Comparison of ENCODE assay signal across 8 mouse cellular contexts in genomic region chr7:83584639-83585471, GRCm38 (mm10). TPM values are rescaled to one million over a fixed set of nuclear protein-coding genes. Genes with fewer than 3 reads are reported as not detected.
DNase-seq lines count a peak whose midpoint lies in the region; ATAC-seq and TF ChIP-seq lines count a peak whose summit lies in the region.

Gene Tmc3 (plus strand): TSS chr7:83584927.

- no peaks in the 10 kb centered on the region for H3K4me1 ChIP-seq in kidney, postnatal 0 days (replicated peaks; ENCODE audit: insufficient read depth, low read length)
- peaks cover 14% of the 10 kb centered on the region for H3K4me1 ChIP-seq in limb, embryonic 13.5 days

- no peak within 1 kb of the TSS for H3K9ac ChIP-seq in kidney, postnatal 0 days (ENCODE audit: low read depth, low read length)
- H3K9ac ChIP-seq in limb, embryonic 13.5 days = no peak within 1 kb of the TSS

- H3K27ac ChIP-seq in kidney, postnatal 0 days = no peak within 1 kb of the TSS
- peak within 1 kb of the TSS; percentile 28; the same call in 1 of the 2 replicates for H3K27ac ChIP-seq in limb, embryonic 13.5 days

- H3K9me3 ChIP-seq in kidney, postnatal 0 days (replicated peaks; ENCODE audit: low read length) = no peaks in the 10 kb centered on the region
- H3K9me3 ChIP-seq in limb, embryonic 13.5 days = no peaks in the 10 kb centered on the region

- H3K36me3 ChIP-seq in kidney, postnatal 0 days (ENCODE audit: insufficient read depth, low read length) = no peaks in the 10 kb centered on the region
- H3K36me3 ChIP-seq in limb, embryonic 13.5 days = no peaks in the 10 kb centered on the region

- 30% methylated on average over 11 of the region's 11 CpGs for WGBS in kidney, postnatal 0 days
- WGBS in limb, embryonic 13.5 days = 30% methylated on average over 11 of the region's 11 CpGs

- no peak within 1 kb of the TSS for H3K4me3 ChIP-seq in kidney, postnatal 0 days (replicated peaks; ENCODE audit: low read depth, low read length)
- no peak within 1 kb of the TSS for H3K4me3 ChIP-seq in limb, embryonic 13.5 days

- DNase-seq in lung, postnatal 10 days = peak; percentile 36
- no peak for DNase-seq in lung, adult 18-20 months
- DNase-seq in cerebellum, postnatal 10 days = peak; percentile 81 to 85
- peak; percentile 59 for DNase-seq in gonadal fat pad, adult 2 months (ENCODE audit: low read depth)
- DNase-seq in kidney, postnatal 0 days (ENCODE audit: low spot score) = peak; percentile 59
- peak; percentile 62 for DNase-seq in right cerebral cortex, adult 18-20 months
- no peak for DNase-seq in thymus, postnatal 10 days (ENCODE audit: low spot score in 2 of 2)

- H3K27me3 ChIP-seq in kidney, postnatal 0 days (ENCODE audit: insufficient read depth, low read length) = no peaks in the 10 kb centered on the region
- no peaks in the 10 kb centered on the region for H3K27me3 ChIP-seq in limb, embryonic 13.5 days

- ATAC-seq in kidney, postnatal 0 days (replicated peaks; ENCODE audit: low FRiP score, low read depth) = no peak
- peak; percentile 40; the same call in 1 of the 2 replicates for ATAC-seq in limb, embryonic 13.5 days (ENCODE audit: low FRiP score, low read depth)

- no peak for TF ChIP-seq CTCF in kidney, postnatal 0 days (IDR thresholded peaks at IDR 0.05; ENCODE audit: low read depth)

- H3K4me2 ChIP-seq in kidney, postnatal 0 days (ENCODE audit: low read length) = peak within 1 kb of the TSS; percentile 9; the same call in 1 of the 2 replicates
- H3K4me2 ChIP-seq in limb, embryonic 13.5 days (replicated peaks) = peak within 1 kb of the TSS; percentile 28

RNA-seq across cellular contexts. Expression of gene Tmc3, which starts in this region (rescaled TPM):
- 0.30 and 0.38 TPM in 2 replicates for polyA plus RNA-seq in gonadal fat pad, adult 2 months (2012; rRNA removed)
- 1.9 and 2.3 TPM in 2 replicates for polyA plus RNA-seq in kidney, postnatal 0 days (2015; fragmentation: Nextera tagmentation; extraction: Ambion mirVana)
- 1.5 TPM in 2 replicates for polyA plus RNA-seq in limb, embryonic 13.5 days (2015; fragmentation: Nextera tagmentation; extraction: Ambion mirVana)

Comparison
In these comparisons a context has a peak if more than half of its experiments do, and no peak if none do; other contexts are left out.
1. DNase-seq: peak in lung, postnatal 10 days (single experiment), cerebellum, postnatal 10 days (2 of 2), kidney, postnatal 0 days (single experiment) and right cerebral cortex, adult 18-20 months (single experiment); none in lung, adult 18-20 months (0 of 2) and thymus, postnatal 10 days (0 of 2).
2. Peak in DNase-seq in gonadal fat pad, adult 2 months; RNA of the gene not detected or under 1 TPM.